Mouse (Mus musculus) forebrain, embryonic 13.5 days (tissue): ENCODE results near the gene Srd5a2. TPM values are rescaled to one million over a fixed set of nuclear protein-coding genes. Genes with fewer than 3 reads are reported as not detected.

Experiments
- ATAC-seq: fragments of 200-750 bp; cut with Nextera tagmentation; 2 replicates; pipeline ENCODE4 v1.8.0; 2017
- H3K27ac ChIP-seq: fragments of 300-500 bp; sonication (generic); 2 replicates; pipeline ENCODE4 v1.5.1; 2015; ENCODE audit warnings: inconsistent platforms, mild to moderate bottlenecking, moderate library complexity
- H3K27me3 ChIP-seq: fragments of 300-500 bp; sonication (generic); 2 replicates; pipeline ENCODE4 v1.6.1; 2015; ENCODE audit warnings: mild to moderate bottlenecking, inconsistent platforms
- H3K36me3 ChIP-seq: fragments of 300-500 bp; sonication (generic); 2 replicates; pipeline ENCODE4 v1.6.1; 2015; ENCODE audit warnings: mild to moderate bottlenecking, inconsistent platforms; ENCODE audit not compliant: poor library complexity, severe bottlenecking
- H3K4me1 ChIP-seq: fragments of 300-500 bp; sonication (generic); 2 replicates; pipeline ENCODE4 v1.6.1; 2015; ENCODE audit warnings: inconsistent platforms
- H3K4me2 ChIP-seq: fragments of 300-500 bp; sonication (generic); 2 replicates; pipeline ENCODE4 v1.6.1; 2015; ENCODE audit warnings: inconsistent platforms, mild to moderate bottlenecking, moderate library complexity
- H3K4me3 ChIP-seq: fragments of 300-500 bp; sonication (generic); 2 replicates; pipeline ENCODE4 v1.5.1; 2015; ENCODE audit warnings: mild to moderate bottlenecking, inconsistent platforms
- H3K9ac ChIP-seq: fragments of 300-500 bp; sonication (generic); 2 replicates; pipeline ENCODE4 v1.6.1; 2015; ENCODE audit warnings: mild to moderate bottlenecking, inconsistent platforms
- H3K9me3 ChIP-seq: fragments of 300-500 bp; sonication (generic); replicated peaks from 2 replicates; pipeline ENCODE4 v1.6.1; 2016; ENCODE audit warnings: inconsistent platforms
- WGBS: fragments of 180-500 bp; shearing (Covaris S2); methylation state at CpG from one replicate; pipeline ENCODE4 v1.1.7; 2015; 5-methylcytosine and 5-hydroxymethylcytosine counted together
- polyA plus RNA-seq: library from polyadenylated mRNA; unstranded; fragments of >200 nt; fragmentation: Nextera tagmentation; extraction: Ambion mirVana; gene quantifications from 2 replicates; pipeline ENCODE4 v1.2.1, GENCODE M21; 2015

Srd5a2 gene
- polyA plus RNA-seq, 1 experiment from 2014 or later: not detected

- Histone ChIP-seq H3K4me3 (no peak overlapping the region), H3K27me3 (no peaks in the 10 kb centered on the region), H3K27ac (no peak overlapping the region), H3K4me1 (no peaks in the 10 kb centered on the region), H3K4me2 (no peak overlapping the region), H3K36me3 (no peaks in the 10 kb centered on the region), H3K9me3 (no peaks in the 10 kb centered on the region), H3K9ac (no peak overlapping the region)
- 81% methylated on average over 4 of the region's 4 CpGs for WGBS
- no peak for ATAC-seq
Observed at GRCm38 (mm10) chr17:74018281-74018680, 29.4 kb downstream of the Srd5a2 start.

GRCm38 (mm10) chr17:74017649-74018048, 30.1 kb downstream of the Srd5a2 start:
- Histone ChIP-seq H3K4me1 (no peaks in the 10 kb centered on the region), H3K4me3 (no peak overlapping the region), H3K4me2 (no peak overlapping the region), H3K27ac (no peak overlapping the region), H3K27me3 (no peaks in the 10 kb centered on the region), H3K36me3 (no peaks in the 10 kb centered on the region), H3K9me3 (no peaks in the 10 kb centered on the region), H3K9ac (no peak overlapping the region)
- ATAC-seq: no peak
- 93% methylated on average over 1 of the region's 1 CpGs for WGBS

DNA sequence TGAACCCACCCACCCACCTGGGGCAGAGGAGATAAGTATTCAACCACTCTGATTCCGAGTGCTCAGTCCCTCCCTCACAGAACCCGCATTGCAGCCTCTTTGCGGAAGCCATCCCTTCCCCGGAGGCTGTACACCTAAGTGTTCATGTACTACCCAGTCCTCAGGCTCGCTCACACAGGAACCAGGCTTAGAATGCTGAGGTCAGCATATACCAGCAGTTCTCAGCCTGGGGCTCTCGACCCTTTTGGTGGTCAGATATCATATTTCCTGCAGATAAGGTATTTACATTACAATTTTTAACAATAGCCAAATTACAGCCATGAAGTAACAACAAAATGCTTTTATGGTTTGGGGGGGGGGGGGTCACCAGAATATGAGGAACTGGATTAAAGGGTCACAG, 32.6 kb downstream of the Srd5a2 start:
- no peaks in the 10 kb centered on the region for H3K9me3 ChIP-seq
- H3K27ac ChIP-seq: no peak overlapping the region
- no peak overlapping the region for H3K4me3 ChIP-seq
- 88% methylated on average over 6 of the region's 6 CpGs for WGBS
- no peak overlapping the region for H3K9ac ChIP-seq
- H3K4me1 ChIP-seq: no peaks in the 10 kb centered on the region
- no peaks in the 10 kb centered on the region for H3K27me3 ChIP-seq
- H3K36me3 ChIP-seq: no peaks in the 10 kb centered on the region
- H3K4me2 ChIP-seq: no peak overlapping the region
- no peak for ATAC-seq

DNA sequence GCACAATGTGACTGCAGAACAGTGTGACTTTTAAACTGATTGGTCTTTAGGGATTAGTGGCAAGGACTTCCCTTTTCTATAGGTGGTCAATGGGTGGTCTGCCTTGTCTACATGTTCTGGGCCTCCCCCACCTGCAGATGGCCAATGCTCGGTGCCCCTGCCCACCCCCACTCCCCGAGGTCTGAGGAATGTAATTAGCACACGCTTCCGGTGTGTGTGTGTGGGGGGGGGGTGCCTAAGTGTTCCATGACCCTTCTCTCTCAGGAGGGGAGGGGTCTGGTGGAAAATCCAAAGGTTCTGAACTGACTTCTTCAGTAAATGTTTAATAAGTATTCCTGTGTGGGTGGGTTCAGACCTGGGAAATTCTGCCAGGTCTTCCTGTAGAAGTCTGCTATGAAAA, 39.0 kb downstream of the Srd5a2 start:
- H3K9me3 ChIP-seq: no peaks in the 10 kb centered on the region
- no peak overlapping the region for H3K9ac ChIP-seq
- H3K27ac ChIP-seq: no peak overlapping the region
- no peaks in the 10 kb centered on the region for H3K36me3 ChIP-seq
- 40% methylated on average over 4 of the region's 4 CpGs for WGBS
- no peaks in the 10 kb centered on the region for H3K4me1 ChIP-seq
- H3K27me3 ChIP-seq: no peaks in the 10 kb centered on the region
- ATAC-seq: no peak
- H3K4me3 ChIP-seq: no peak overlapping the region
- H3K4me2 ChIP-seq: no peak overlapping the region

DNA sequence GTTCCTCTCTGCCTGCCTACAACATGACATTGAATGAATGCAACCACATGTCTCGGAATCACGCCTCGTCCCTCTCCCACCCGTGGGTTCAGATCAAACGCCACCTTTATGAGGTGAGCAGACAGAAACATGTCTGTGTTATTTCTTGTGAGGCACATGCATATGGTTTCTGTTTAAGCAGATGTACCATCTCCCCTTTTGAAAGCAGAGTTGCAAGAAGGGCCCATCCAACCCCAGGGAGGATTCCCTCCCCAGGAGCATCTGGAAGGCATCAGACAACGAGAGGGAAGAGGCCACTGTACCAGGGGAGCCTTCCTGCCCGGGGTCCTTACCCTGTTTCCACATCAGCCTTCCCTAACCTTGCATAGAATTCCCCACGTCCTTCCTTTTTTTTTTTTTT, 40.7 kb downstream of the Srd5a2 start:
- H3K27me3 ChIP-seq: no peaks in the 10 kb centered on the region
- no peaks in the 10 kb centered on the region for H3K4me1 ChIP-seq
- 87% methylated on average over 8 of the region's 8 CpGs for WGBS
- no peaks in the 10 kb centered on the region; the same call in 1 of the 2 replicates for H3K9me3 ChIP-seq
- no peak for ATAC-seq
- no peak overlapping the region for H3K27ac ChIP-seq
- H3K36me3 ChIP-seq: no peaks in the 10 kb centered on the region
- H3K9ac ChIP-seq: no peak overlapping the region
- no peak overlapping the region for H3K4me2 ChIP-seq
- no peak overlapping the region for H3K4me3 ChIP-seq

DNA sequence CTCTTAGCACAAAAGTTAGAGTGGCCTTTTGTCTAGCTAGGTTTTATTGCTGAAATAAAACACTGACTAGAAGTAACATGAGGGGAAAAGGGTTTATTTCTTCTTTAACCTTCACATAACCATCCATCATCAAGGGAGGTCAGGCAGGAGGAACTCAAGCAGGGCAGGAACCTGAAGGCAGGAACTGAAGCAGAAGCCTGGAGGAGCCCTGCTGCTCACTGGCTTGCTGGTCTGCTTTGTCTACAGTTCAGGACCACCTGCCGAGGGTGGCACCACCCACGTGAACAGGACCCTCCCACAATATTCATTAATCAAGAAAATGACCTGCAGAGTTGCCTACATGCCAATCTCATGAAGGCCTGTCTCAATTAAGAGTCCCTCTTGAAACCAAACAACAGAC, 45.3 kb downstream of the Srd5a2 start:
- Histone ChIP-seq H3K27me3 (no peaks in the 10 kb centered on the region), H3K4me2 (no peak overlapping the region), H3K4me1 (no peaks in the 10 kb centered on the region), H3K27ac (no peak overlapping the region), H3K4me3 (no peak overlapping the region), H3K36me3 (no peaks in the 10 kb centered on the region), H3K9ac (no peak overlapping the region), H3K9me3 (no peaks in the 10 kb centered on the region; the same call in 1 of the 2 replicates)
- WGBS: 70% methylated on average over 2 of the region's 2 CpGs
- ATAC-seq: no peak

- no peaks in the 10 kb centered on the region for H3K4me1 ChIP-seq
- H3K27me3 ChIP-seq: no peaks in the 10 kb centered on the region
- no peak overlapping the region for H3K9ac ChIP-seq
- H3K4me3 ChIP-seq: no peak overlapping the region
- no peak overlapping the region for H3K4me2 ChIP-seq
- no peak overlapping the region for H3K27ac ChIP-seq
- 94% methylated on average over 13 of the region's 13 CpGs for WGBS
- H3K36me3 ChIP-seq: no peaks in the 10 kb centered on the region
- no peaks in the 10 kb centered on the region for H3K9me3 ChIP-seq
- ATAC-seq: no peak
Observed at GRCm38 (mm10) chr17:73995907-73996645, 51.6 kb downstream of the Srd5a2 start.

GRCm38 (mm10) chr17:73991264-73991663, 56.5 kb downstream of the Srd5a2 start:
- H3K36me3 ChIP-seq: no peaks in the 10 kb centered on the region
- H3K4me2 ChIP-seq: no peak overlapping the region
- no peak overlapping the region for H3K9ac ChIP-seq
- no peaks in the 10 kb centered on the region for H3K27me3 ChIP-seq
- 87% methylated on average over 4 of the region's 4 CpGs for WGBS
- no peak overlapping the region for H3K27ac ChIP-seq
- no peaks in the 10 kb centered on the region for H3K4me1 ChIP-seq
- no peak overlapping the region for H3K4me3 ChIP-seq
- no peaks in the 10 kb centered on the region for H3K9me3 ChIP-seq
- ATAC-seq: no peak

DNA sequence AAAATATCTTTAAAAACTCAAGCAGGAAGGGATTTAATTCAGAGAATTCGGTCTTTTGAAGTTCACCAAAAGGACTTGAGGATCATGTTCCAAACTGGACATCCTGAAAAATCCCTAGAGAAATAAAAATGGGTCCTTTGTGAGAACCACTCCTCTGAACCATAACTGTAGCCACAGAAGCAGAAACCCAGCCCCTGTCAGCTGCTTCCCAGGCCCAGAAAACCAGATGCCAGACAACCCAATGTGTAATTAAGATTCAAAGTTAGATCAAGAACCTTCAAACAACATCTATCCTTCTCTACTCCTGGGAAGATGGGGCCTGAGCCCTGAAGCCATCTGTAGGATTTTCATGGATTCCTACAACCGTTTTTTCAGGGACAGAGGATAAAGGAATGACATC, 61.1 kb downstream of the Srd5a2 start:
- Histone ChIP-seq H3K4me1 (no peaks in the 10 kb centered on the region), H3K27ac (no peak overlapping the region), H3K4me3 (no peak overlapping the region), H3K9ac (no peak overlapping the region), H3K27me3 (no peaks in the 10 kb centered on the region), H3K4me2 (no peak overlapping the region), H3K9me3 (no peaks in the 10 kb centered on the region), H3K36me3 (no peaks in the 10 kb centered on the region)
- WGBS: 79% methylated on average over 2 of the region's 2 CpGs
- no peak for ATAC-seq

DNA sequence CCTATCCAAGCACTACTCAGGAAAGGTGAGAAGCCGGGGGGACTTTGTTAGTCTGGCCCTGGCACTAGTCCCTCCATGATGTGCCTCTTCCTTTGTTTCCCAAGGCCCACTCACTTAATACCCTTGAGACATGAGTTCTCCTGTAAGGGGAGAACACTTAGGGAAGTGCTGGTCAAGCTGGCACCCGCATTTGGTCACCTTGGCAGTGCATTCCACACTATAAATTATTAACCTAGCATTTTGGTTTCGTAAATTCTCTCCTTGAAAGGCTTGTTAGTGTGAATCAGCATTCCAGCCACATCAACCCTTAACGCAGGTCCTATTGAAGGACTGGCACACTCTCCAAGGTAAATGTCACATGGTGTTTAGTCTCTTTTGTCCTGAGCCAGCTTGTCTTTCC, 61.8 kb downstream of the Srd5a2 start:
- Histone ChIP-seq H3K4me3 (no peak overlapping the region), H3K9me3 (no peaks in the 10 kb centered on the region), H3K27me3 (no peaks in the 10 kb centered on the region), H3K27ac (no peak overlapping the region), H3K36me3 (no peaks in the 10 kb centered on the region), H3K4me2 (no peak overlapping the region), H3K9ac (no peak overlapping the region), H3K4me1 (no peaks in the 10 kb centered on the region)
- no peak for ATAC-seq
- 89% methylated on average over 4 of the region's 4 CpGs for WGBS

DNA sequence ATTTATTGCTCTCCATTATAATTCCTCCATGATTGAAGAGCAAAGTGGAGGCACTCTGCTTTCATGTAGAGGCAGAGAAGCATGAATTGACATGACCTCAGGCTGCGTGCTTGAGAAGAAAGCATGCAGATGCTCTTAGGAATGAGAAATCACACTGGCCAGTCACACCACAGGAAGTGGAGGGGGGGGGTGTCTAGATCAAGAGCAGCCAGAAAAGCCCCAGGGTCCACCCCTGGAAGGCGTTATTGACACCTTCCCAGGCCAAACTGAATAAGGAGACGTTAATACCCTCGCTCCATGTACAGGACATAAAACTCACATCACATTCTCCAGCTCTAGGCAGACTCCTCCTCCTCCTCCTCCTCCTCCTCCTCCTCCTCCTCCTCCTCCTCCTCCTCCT, 63.2 kb downstream of the Srd5a2 start:
- no peaks in the 10 kb centered on the region for H3K9me3 ChIP-seq
- H3K36me3 ChIP-seq: no peaks in the 10 kb centered on the region
- no peak overlapping the region for H3K4me3 ChIP-seq
- no peaks in the 10 kb centered on the region for H3K4me1 ChIP-seq
- WGBS: 36% methylated on average over 4 of the region's 4 CpGs
- no peak overlapping the region for H3K4me2 ChIP-seq
- no peak overlapping the region for H3K27ac ChIP-seq
- no peak for ATAC-seq
- no peaks in the 10 kb centered on the region for H3K27me3 ChIP-seq
- H3K9ac ChIP-seq: no peak overlapping the region

DNA sequence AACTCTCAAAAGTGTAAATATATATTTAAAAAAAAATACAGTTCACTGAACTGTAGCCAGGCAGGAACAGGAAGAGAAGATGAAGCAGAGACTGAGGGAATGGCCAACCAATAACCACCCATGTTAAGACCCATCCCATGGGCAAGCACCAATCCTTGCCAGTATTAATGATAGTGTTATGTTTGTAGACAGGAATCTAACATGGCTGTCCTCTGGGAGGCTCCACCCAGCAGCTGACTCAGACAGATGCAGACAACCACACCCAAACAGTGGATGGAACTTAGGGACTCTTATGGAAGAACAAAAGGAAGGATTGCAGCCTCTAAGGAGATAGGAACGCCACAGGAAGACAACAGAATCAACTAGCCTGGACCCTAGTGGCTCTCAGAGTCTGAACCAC, 64.8 kb downstream of the Srd5a2 start:
- Histone ChIP-seq H3K36me3 (no peaks in the 10 kb centered on the region), H3K27ac (no peak overlapping the region), H3K4me1 (no peaks in the 10 kb centered on the region), H3K9ac (no peak overlapping the region), H3K9me3 (no peaks in the 10 kb centered on the region), H3K4me2 (no peak overlapping the region), H3K27me3 (no peaks in the 10 kb centered on the region), H3K4me3 (no peak overlapping the region)
- whole genome bisulfite sequencing: 73% methylated on average over 1 of the region's 1 CpGs
- ATAC-seq: no peak

DNA sequence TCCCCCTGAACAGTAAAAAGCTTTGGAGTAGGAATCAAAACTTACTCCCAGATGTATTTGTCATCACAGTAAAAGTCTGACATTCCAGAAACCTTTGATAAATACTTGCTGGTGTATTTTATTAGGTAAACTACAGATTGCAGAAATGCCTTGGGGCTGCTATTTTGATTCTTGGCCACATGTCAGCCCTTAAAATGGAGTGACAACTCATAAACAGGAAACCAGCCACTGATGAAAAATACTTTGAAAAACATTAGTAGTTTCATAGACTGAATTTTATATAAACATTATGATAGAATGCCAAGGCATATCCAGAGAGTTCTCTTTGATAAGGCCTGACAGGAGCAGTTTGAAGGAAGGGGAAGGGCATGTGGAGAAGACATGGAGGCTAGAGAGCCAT, 71.7 kb downstream of the Srd5a2 start:
- no peaks in the 10 kb centered on the region for H3K27me3 ChIP-seq
- H3K4me3 ChIP-seq: no peak overlapping the region
- no peaks in the 10 kb centered on the region for H3K4me1 ChIP-seq
- no peak overlapping the region for H3K27ac ChIP-seq
- no peak overlapping the region for H3K9ac ChIP-seq
- no peak overlapping the region for H3K4me2 ChIP-seq
- H3K9me3 ChIP-seq: no peaks in the 10 kb centered on the region
- no peak for ATAC-seq
- no peaks in the 10 kb centered on the region for H3K36me3 ChIP-seq
